Mouse (Mus musculus): ENCODE results near the gene Epor. TPM values are rescaled to one million over a fixed set of nuclear protein-coding genes. Genes with fewer than 3 reads are reported as not detected.

Epor gene
- total and polyA plus RNA-seq, 3 experiments, result 1.1 to 2.5 (median 1.4) TPM

- no peaks in the 10 kb centered on the region for H3K79me2 ChIP-seq (replicated peaks; ENCODE audit: control insufficient read depth, insufficient read depth, low read length)
- H3K4me3 ChIP-seq, result peak overlapping the region; percentile 55
- no peak overlapping the region for H3K27ac ChIP-seq
- H3K4me1 ChIP-seq (ENCODE audit: control insufficient read depth, insufficient read depth, low read length), result no peaks in the 10 kb centered on the region; the same call in 1 of the 2 replicates
- no peaks in the 10 kb centered on the region for H3K27me3 ChIP-seq (ENCODE audit: control insufficient read depth, insufficient read depth, low read length)
- peak overlapping the region; percentile 50 for H3K9ac ChIP-seq (ENCODE audit: low read depth, low read length)
- no peak for DNase-seq
- TF ChIP-seq EP300 (IDR thresholded peaks at IDR 0.05; ENCODE audit: insufficient read depth, low read depth, low read length), result no peak
- TF ChIP-seq CTCF (IDR thresholded peaks at IDR 0.05), result no peak
- no peak for TF ChIP-seq POLR2A (IDR thresholded peaks at IDR 0.05; ENCODE audit: insufficient read depth, low read depth, low read length)
- no peaks in the 10 kb centered on the region for H3K36me3 ChIP-seq (ENCODE audit: control insufficient read depth, insufficient read depth, low read length)
- under 1% methylated on average over 15 of the region's 15 CpGs for WGBS
- intact Hi-C loops (cut with DNase I), result no loop called here
Measured at GRCm38 (mm10) chr9:21962010-21962409, 1.3 kb downstream of the Epor start.

GRCm38 (mm10) chr9:21961366-21961980 lies 1.8 kb downstream of the Epor start:
- 14% methylated on average over 35 of the region's 35 CpGs for WGBS
- no peaks in the 10 kb centered on the region for H3K36me3 ChIP-seq (ENCODE audit: control insufficient read depth, insufficient read depth, low read length)
- H3K4me1 ChIP-seq (ENCODE audit: control insufficient read depth, insufficient read depth, low read length), result no peaks in the 10 kb centered on the region; the same call in 1 of the 2 replicates
- no peaks in the 10 kb centered on the region for H3K27me3 ChIP-seq (ENCODE audit: control insufficient read depth, insufficient read depth, low read length)
- intact Hi-C loops (cut with DNase I), result no loop called here
- no peaks in the 10 kb centered on the region for H3K79me2 ChIP-seq (replicated peaks; ENCODE audit: control insufficient read depth, insufficient read depth, low read length)
- no peak overlapping the region for H3K27ac ChIP-seq
- peak overlapping the region; percentile 55 for H3K4me3 ChIP-seq
- no peak for TF ChIP-seq EP300 (IDR thresholded peaks at IDR 0.05; ENCODE audit: insufficient read depth, low read depth, low read length)
- no peak overlapping the region for H3K9ac ChIP-seq (ENCODE audit: low read depth, low read length)
- peak in 1 of 2 experiments; percentile 28 for DNase-seq

GRCm38 (mm10) chr9:21960558-21961208 lies 2.6 kb downstream of the Epor start:
- Histone ChIP-seq H3K27me3 (ENCODE audit: control insufficient read depth, insufficient read depth, low read length) (no peaks in the 10 kb centered on the region), H3K9ac (ENCODE audit: low read depth, low read length) (no peak overlapping the region), H3K4me1 (ENCODE audit: control insufficient read depth, insufficient read depth, low read length) (no peaks in the 10 kb centered on the region; the same call in 1 of the 2 replicates), H3K36me3 (ENCODE audit: control insufficient read depth, insufficient read depth, low read length) (no peaks in the 10 kb centered on the region), H3K79me2 (replicated peaks; ENCODE audit: control insufficient read depth, insufficient read depth, low read length) (no peaks in the 10 kb centered on the region), H3K4me3 (no peak overlapping the region), H3K27ac (no peak overlapping the region; the same call in 1 of the 2 replicates)
- TF ChIP-seq POLR2A (IDR thresholded peaks at IDR 0.05; ENCODE audit: insufficient read depth, low read depth, low read length), result no peak
- 49% methylated on average over 26 of the region's 26 CpGs for WGBS
- DNase-seq, result no peak
- intact Hi-C loops (cut with DNase I), result no loop called here

GRCm38 (mm10) chr9:21960135-21960534 lies 3.2 kb downstream of the Epor start:
- DNase-seq, result no peak
- Histone ChIP-seq H3K79me2 (replicated peaks; ENCODE audit: control insufficient read depth, insufficient read depth, low read length) (no peaks in the 10 kb centered on the region), H3K4me1 (ENCODE audit: control insufficient read depth, insufficient read depth, low read length) (no peaks in the 10 kb centered on the region; the same call in 1 of the 2 replicates), H3K27ac (peak overlapping the region; percentile 16), H3K36me3 (ENCODE audit: control insufficient read depth, insufficient read depth, low read length) (no peaks in the 10 kb centered on the region), H3K27me3 (ENCODE audit: control insufficient read depth, insufficient read depth, low read length) (no peaks in the 10 kb centered on the region), H3K9ac (ENCODE audit: low read depth, low read length) (no peak overlapping the region), H3K4me3 (no peak overlapping the region)
- no peak for TF ChIP-seq POLR2A (IDR thresholded peaks at IDR 0.05; ENCODE audit: insufficient read depth, low read depth, low read length)
- TF ChIP-seq EP300 (IDR thresholded peaks at IDR 0.05; ENCODE audit: insufficient read depth, low read depth, low read length), result no peak
- TF ChIP-seq CTCF (IDR thresholded peaks at IDR 0.05), result no peak
- WGBS, result 60% methylated on average over 9 of the region's 9 CpGs
- intact Hi-C loops (cut with DNase I), result no loop called here

GRCm38 (mm10) chr9:21959244-21959643 lies 4.1 kb downstream of the Epor start:
- Histone ChIP-seq H3K27ac (no peak overlapping the region), H3K79me2 (replicated peaks; ENCODE audit: control insufficient read depth, insufficient read depth, low read length) (no peaks in the 10 kb centered on the region), H3K4me1 (ENCODE audit: control insufficient read depth, insufficient read depth, low read length) (no peaks in the 10 kb centered on the region; the same call in 1 of the 2 replicates), H3K27me3 (ENCODE audit: control insufficient read depth, insufficient read depth, low read length) (no peaks in the 10 kb centered on the region), H3K36me3 (ENCODE audit: control insufficient read depth, insufficient read depth, low read length) (no peaks in the 10 kb centered on the region), H3K4me3 (no peak overlapping the region), H3K9ac (ENCODE audit: low read depth, low read length) (no peak overlapping the region)
- intact Hi-C loops (cut with DNase I), result no loop called here
- DNase-seq, result no peak
- 92% methylated on average over 7 of the region's 7 CpGs for WGBS
- no peak for TF ChIP-seq EP300 (IDR thresholded peaks at IDR 0.05; ENCODE audit: insufficient read depth, low read depth, low read length)
- TF ChIP-seq CTCF (IDR thresholded peaks at IDR 0.05), result no peak
- no peak for TF ChIP-seq POLR2A (IDR thresholded peaks at IDR 0.05; ENCODE audit: insufficient read depth, low read depth, low read length)

GRCm38 (mm10) chr9:21958372-21958771 lies 4.9 kb downstream of the Epor start:
- H3K9ac ChIP-seq (ENCODE audit: low read depth, low read length), result no peak overlapping the region
- 71% methylated on average over 5 of the region's 5 CpGs for WGBS
- intact Hi-C loops (cut with DNase I), result no loop called here

More at GRCm38 (mm10) chr9:21958372-21958771, 4.9 kb downstream of the Epor start:
- H3K27me3 ChIP-seq (ENCODE audit: control insufficient read depth, insufficient read depth, low read length), result no peaks in the 10 kb centered on the region
- H3K79me2 ChIP-seq (replicated peaks; ENCODE audit: control insufficient read depth, insufficient read depth, low read length), result no peaks in the 10 kb centered on the region
- H3K27ac ChIP-seq, result no peak overlapping the region
- H3K4me1 ChIP-seq (ENCODE audit: control insufficient read depth, insufficient read depth, low read length), result no peaks in the 10 kb centered on the region; the same call in 1 of the 2 replicates
- no peak for DNase-seq
- no peak overlapping the region for H3K4me3 ChIP-seq
- H3K36me3 ChIP-seq (ENCODE audit: control insufficient read depth, insufficient read depth, low read length), result no peaks in the 10 kb centered on the region
- TF ChIP-seq EP300 (IDR thresholded peaks at IDR 0.05; ENCODE audit: insufficient read depth, low read depth, low read length) (no peak), CTCF (IDR thresholded peaks at IDR 0.05) (no peak), POLR2A (IDR thresholded peaks at IDR 0.05; ENCODE audit: insufficient read depth, low read depth, low read length) (no peak)
